In genomic region chr7:19956341-19956781, GRCm38 (mm10) we compare ENCODE assay signal across 9 mouse cellular contexts. TPM values are rescaled to one million over a fixed set of nuclear protein-coding genes. Genes with fewer than 3 reads are reported as not detected.
DNase-seq lines count a peak whose midpoint lies in the region; ATAC-seq lines count a peak whose summit lies in the region.
"Had no signal": no experiment of that assay in that cellular context is flagged by ENCODE, and none has a peak within 500 bp of the region (broad histone marks: within the 10 kb centered on the region; RNA-seq: fewer than 3 reads in every experiment).

No protein-coding gene starts in this region.

- no peak overlapping the region for H3K4me3 ChIP-seq in kidney, embryonic 15.5 days (replicated peaks)
- no peak overlapping the region for H3K4me3 ChIP-seq in liver, embryonic 13.5 days (replicated peaks)
- H3K4me3 ChIP-seq in neural tube, embryonic 12.5 days, result no peak overlapping the region
- H3K4me3 ChIP-seq: embryonic facial prominence, embryonic 12.5 days had no signal

- WGBS in kidney, embryonic 15.5 days, result 4% methylated on average over 7 of the region's 7 CpGs
- WGBS in liver, embryonic 13.5 days (ENCODE audit: insufficient replicate concordance), result 0% methylated on average over 7 of the region's 7 CpGs
- WGBS in neural tube, embryonic 12.5 days, result 2% methylated on average over 7 of the region's 7 CpGs

- peaks cover 9% of the 10 kb centered on the region; the same call in 1 of the 2 replicates for H3K4me1 ChIP-seq in kidney, embryonic 15.5 days
- H3K4me1 ChIP-seq in liver, embryonic 13.5 days (replicated peaks), result 0 out of 2 replicates have a peak, but pooled peaks cover 3% of the 10 kb centered on the region
- H3K4me1 ChIP-seq in neural tube, embryonic 12.5 days, result no peaks in the 10 kb centered on the region
- H3K4me1 ChIP-seq: embryonic facial prominence, embryonic 12.5 days had no signal

- DNase-seq in 3T3-L1 (ENCODE audit: low read depth, low spot score) (peak; percentile 96), adipocyte (ENCODE audit: low spot score) (peak; percentile 95)
- DNase-seq in embryo, embryonic 10.5 days (ENCODE audit: low spot score), result peak; percentile 93
- DNase-seq in gastrocnemius, postnatal 4 days (ENCODE audit: low spot score in 2 of 2), result peak; percentile 77 to 88
- DNase-seq in liver, embryonic 13.5 days, result peak; percentile 27
- DNase-seq in telencephalon, adult 2 months (ENCODE audit: low read depth, low spot score), result peak; percentile 56

- no peaks in the 10 kb centered on the region for H3K27me3 ChIP-seq in kidney, embryonic 15.5 days
- no peaks in the 10 kb centered on the region for H3K27me3 ChIP-seq in liver, embryonic 13.5 days
- no peaks in the 10 kb centered on the region for H3K27me3 ChIP-seq in neural tube, embryonic 12.5 days (replicated peaks)
- H3K27me3 ChIP-seq: embryonic facial prominence, embryonic 12.5 days had no signal

- H3K9me3 ChIP-seq in kidney, embryonic 15.5 days (replicated peaks), result no peaks in the 10 kb centered on the region
- no peaks in the 10 kb centered on the region for H3K9me3 ChIP-seq in liver, embryonic 13.5 days (replicated peaks)
- no peaks in the 10 kb centered on the region for H3K9me3 ChIP-seq in neural tube, embryonic 12.5 days
- H3K9me3 ChIP-seq: embryonic facial prominence, embryonic 12.5 days had no signal

- no peak overlapping the region for H3K27ac ChIP-seq in kidney, embryonic 15.5 days
- H3K27ac ChIP-seq in liver, embryonic 13.5 days, result no peak overlapping the region
- H3K27ac ChIP-seq in neural tube, embryonic 12.5 days, result no peak overlapping the region
- H3K27ac ChIP-seq: embryonic facial prominence, embryonic 12.5 days had no signal

- no peak overlapping the region for H3K4me2 ChIP-seq in kidney, embryonic 15.5 days
- no peak overlapping the region for H3K4me2 ChIP-seq in liver, embryonic 13.5 days
- H3K4me2 ChIP-seq in neural tube, embryonic 12.5 days (replicated peaks), result no peak overlapping the region
- H3K4me2 ChIP-seq: embryonic facial prominence, embryonic 12.5 days had no signal

- no peak overlapping the region for H3K9ac ChIP-seq in kidney, embryonic 15.5 days
- no peak overlapping the region for H3K9ac ChIP-seq in liver, embryonic 13.5 days
- no peak overlapping the region for H3K9ac ChIP-seq in neural tube, embryonic 12.5 days
- H3K9ac ChIP-seq: embryonic facial prominence, embryonic 12.5 days had no signal

- 0 out of 2 replicates have a peak, but pooled peaks have one; percentile 58 for ATAC-seq in kidney, embryonic 15.5 days (replicated peaks; ENCODE audit: low FRiP score)
- no peak for ATAC-seq in liver, embryonic 13.5 days (ENCODE audit: low read depth)
- ATAC-seq in neural tube, embryonic 12.5 days (ENCODE audit: low FRiP score, low read depth), result peak; percentile 48; the same call in 1 of the 2 replicates

- no peaks in the 10 kb centered on the region for H3K36me3 ChIP-seq in kidney, embryonic 15.5 days
- H3K36me3 ChIP-seq in liver, embryonic 13.5 days, result no peaks in the 10 kb centered on the region
- H3K36me3 ChIP-seq in neural tube, embryonic 12.5 days, result no peaks in the 10 kb centered on the region
- H3K36me3 ChIP-seq: embryonic facial prominence, embryonic 12.5 days had no signal

RNA-seq across cellular contexts. Expression of gene Igsf23, which starts 5.8 kb away (rescaled TPM):
- total RNA-seq in gastrocnemius, postnatal 4 days (2021), result not detected
- 0.18 and 0.45 TPM in 2 replicates for polyA plus RNA-seq in kidney, embryonic 15.5 days (2015; fragmentation: Nextera tagmentation; extraction: Ambion mirVana)
- 0.20 and 0.35 TPM in 2 replicates for polyA plus RNA-seq in liver, embryonic 13.5 days (2015; fragmentation: Nextera tagmentation; extraction: Ambion mirVana)
- polyA plus RNA-seq in neural tube, embryonic 12.5 days (2016; fragmentation: Nextera tagmentation; extraction: Ambion mirVana), result 0.14 TPM in 1 of 2 replicates, not detected in the other
- polyA plus RNA-seq: embryonic facial prominence, embryonic 12.5 days had no signal

RNA-seq across cellular contexts. Expression of gene Ceacam20, which starts 8.9 kb away (rescaled TPM):
- total RNA-seq in gastrocnemius, postnatal 4 days (2021), result not detected
- not detected in 2 replicates for polyA plus RNA-seq in kidney, embryonic 15.5 days (2015; fragmentation: Nextera tagmentation; extraction: Ambion mirVana)
- polyA plus RNA-seq in liver, embryonic 13.5 days (2015; fragmentation: Nextera tagmentation; extraction: Ambion mirVana), result not detected in 2 replicates
- not detected in 2 replicates for polyA plus RNA-seq in neural tube, embryonic 12.5 days (2016; fragmentation: Nextera tagmentation; extraction: Ambion mirVana)
- polyA plus RNA-seq: embryonic facial prominence, embryonic 12.5 days had no signal

RNA-seq across cellular contexts. Expression of gene Nlrp9b, which starts 34.9 kb away (rescaled TPM):
- not detected for total RNA-seq in gastrocnemius, postnatal 4 days (2021)
- not detected in 2 replicates for polyA plus RNA-seq in kidney, embryonic 15.5 days (2015; fragmentation: Nextera tagmentation; extraction: Ambion mirVana)
- not detected in 2 replicates for polyA plus RNA-seq in liver, embryonic 13.5 days (2015; fragmentation: Nextera tagmentation; extraction: Ambion mirVana)
- polyA plus RNA-seq in neural tube, embryonic 12.5 days (2016; fragmentation: Nextera tagmentation; extraction: Ambion mirVana), result not detected in 2 replicates
- polyA plus RNA-seq: embryonic facial prominence, embryonic 12.5 days had no signal

RNA-seq across cellular contexts. Expression of gene Pvr, which starts 35.4 kb away (rescaled TPM):
- 10 to 100 TPM; 22.3 to 23.0 TPM for total RNA-seq in gastrocnemius, postnatal 4 days (2021)
- polyA plus RNA-seq in kidney, embryonic 15.5 days (2015; fragmentation: Nextera tagmentation; extraction: Ambion mirVana), result 13.7 and 13.9 TPM in 2 replicates
- 1.9 and 2.2 TPM in 2 replicates for polyA plus RNA-seq in liver, embryonic 13.5 days (2015; fragmentation: Nextera tagmentation; extraction: Ambion mirVana)
- polyA plus RNA-seq in neural tube, embryonic 12.5 days (2016; fragmentation: Nextera tagmentation; extraction: Ambion mirVana), result 5.9 and 6.8 TPM in 2 replicates

Comparison
In these comparisons a context has a peak if more than half of its experiments do, and no peak if none do; other contexts are left out.
1. DNase-seq: peak in every context shown above with its lines; median percentile 96 in 3T3-L1; 95 in adipocyte; 93 in embryo, embryonic 10.5 days; 82 in gastrocnemius, postnatal 4 days; 56 in telencephalon, adult 2 months; 27 in liver, embryonic 13.5 days.